Mouse (Mus musculus): ENCODE data around the gene Lmx1a. TPM values are rescaled to one million over a fixed set of nuclear protein-coding genes. Genes with fewer than 3 reads are reported as not detected.

Lmx1a gene
- polyA plus RNA-seq, 1 experiment, result not detected

GRCm38 (mm10) chr1:167692683-167693045 is 3.6 kb downstream of the Lmx1a start:
- TF ChIP-seq POLR2A (IDR thresholded peaks at IDR 0.05; ENCODE audit: borderline replicate concordance, low read depth, low read length), result no peak
- TF ChIP-seq CTCF (IDR thresholded peaks at IDR 0.05; ENCODE audit: low read depth, low read length), result no peak
- no peaks in the 10 kb centered on the region for H3K4me1 ChIP-seq (ENCODE audit: control insufficient read depth, insufficient read depth, low read length)

GRCm38 (mm10) chr1:167693499-167694240 is 4.6 kb downstream of the Lmx1a start:
- no peak for TF ChIP-seq CTCF (IDR thresholded peaks at IDR 0.05; ENCODE audit: low read depth, low read length)
- no peak for TF ChIP-seq POLR2A (IDR thresholded peaks at IDR 0.05; ENCODE audit: borderline replicate concordance, low read depth, low read length)
- H3K27ac ChIP-seq (ENCODE audit: insufficient read depth, low read depth, low read length), result no peak overlapping the region
- no peaks in the 10 kb centered on the region for H3K4me1 ChIP-seq (ENCODE audit: control insufficient read depth, insufficient read depth, low read length)
- H3K4me3 ChIP-seq (ENCODE audit: insufficient read depth, low read length), result no peak overlapping the region

More at GRCm38 (mm10) chr1:167692683-167693045, 3.6 kb downstream of the Lmx1a start:
- Histone ChIP-seq H3K27ac (ENCODE audit: insufficient read depth, low read depth, low read length) (no peak overlapping the region), H3K4me3 (ENCODE audit: insufficient read depth, low read length) (no peak overlapping the region)

GRCm38 (mm10) chr1:167694731-167695130 is 5.7 kb downstream of the Lmx1a start:
- TF ChIP-seq CTCF (IDR thresholded peaks at IDR 0.05; ENCODE audit: low read depth, low read length) (no peak), POLR2A (IDR thresholded peaks at IDR 0.05; ENCODE audit: borderline replicate concordance, low read depth, low read length) (no peak)

GRCm38 (mm10) chr1:167695910-167696459 is 6.9 kb downstream of the Lmx1a start:
- Histone ChIP-seq H3K4me3 (ENCODE audit: insufficient read depth, low read length) (no peak overlapping the region), H3K27ac (ENCODE audit: insufficient read depth, low read depth, low read length) (no peak overlapping the region), H3K4me1 (ENCODE audit: control insufficient read depth, insufficient read depth, low read length) (no peaks in the 10 kb centered on the region)
- no peak for TF ChIP-seq POLR2A (IDR thresholded peaks at IDR 0.05; ENCODE audit: borderline replicate concordance, low read depth, low read length)
- TF ChIP-seq CTCF (IDR thresholded peaks at IDR 0.05; ENCODE audit: low read depth, low read length), result no peak

More at GRCm38 (mm10) chr1:167694731-167695130, 5.7 kb downstream of the Lmx1a start:
- H3K4me3 ChIP-seq (ENCODE audit: insufficient read depth, low read length), result no peak overlapping the region
- no peaks in the 10 kb centered on the region for H3K4me1 ChIP-seq (ENCODE audit: control insufficient read depth, insufficient read depth, low read length)
- no peak overlapping the region for H3K27ac ChIP-seq (ENCODE audit: insufficient read depth, low read depth, low read length)

- Histone ChIP-seq H3K4me3 (ENCODE audit: insufficient read depth, low read length) (no peak overlapping the region), H3K27ac (ENCODE audit: insufficient read depth, low read depth, low read length) (no peak overlapping the region), H3K4me1 (ENCODE audit: control insufficient read depth, insufficient read depth, low read length) (no peaks in the 10 kb centered on the region)
- no peak for TF ChIP-seq CTCF (IDR thresholded peaks at IDR 0.05; ENCODE audit: low read depth, low read length)
- TF ChIP-seq POLR2A (IDR thresholded peaks at IDR 0.05; ENCODE audit: borderline replicate concordance, low read depth, low read length), result no peak
These were observed 10.7 kb downstream of the Lmx1a start for GRCm38 (mm10) chr1:167699706-167700105.

- Histone ChIP-seq H3K27ac (ENCODE audit: insufficient read depth, low read depth, low read length) (no peak overlapping the region), H3K4me1 (ENCODE audit: control insufficient read depth, insufficient read depth, low read length) (no peaks in the 10 kb centered on the region), H3K4me3 (ENCODE audit: insufficient read depth, low read length) (no peak overlapping the region)
- no peak for TF ChIP-seq POLR2A (IDR thresholded peaks at IDR 0.05; ENCODE audit: borderline replicate concordance, low read depth, low read length)
- no peak for TF ChIP-seq CTCF (IDR thresholded peaks at IDR 0.05; ENCODE audit: low read depth, low read length)
These were observed 11.2 kb downstream of the Lmx1a start for GRCm38 (mm10) chr1:167700221-167700620.

GRCm38 (mm10) chr1:167705527-167705926 is 16.5 kb downstream of the Lmx1a start:
- no peak overlapping the region for H3K4me3 ChIP-seq (ENCODE audit: insufficient read depth, low read length)
- no peak for TF ChIP-seq POLR2A (IDR thresholded peaks at IDR 0.05; ENCODE audit: borderline replicate concordance, low read depth, low read length)
- TF ChIP-seq CTCF (IDR thresholded peaks at IDR 0.05; ENCODE audit: low read depth, low read length), result no peak
- no peaks in the 10 kb centered on the region for H3K4me1 ChIP-seq (ENCODE audit: control insufficient read depth, insufficient read depth, low read length)
- H3K27ac ChIP-seq (ENCODE audit: insufficient read depth, low read depth, low read length), result no peak overlapping the region

- no peaks in the 10 kb centered on the region for H3K4me1 ChIP-seq (ENCODE audit: control insufficient read depth, insufficient read depth, low read length)
- no peak overlapping the region for H3K27ac ChIP-seq (ENCODE audit: insufficient read depth, low read depth, low read length)
- H3K4me3 ChIP-seq (ENCODE audit: insufficient read depth, low read length), result no peak overlapping the region
- no peak for TF ChIP-seq CTCF (IDR thresholded peaks at IDR 0.05; ENCODE audit: low read depth, low read length)
- TF ChIP-seq POLR2A (IDR thresholded peaks at IDR 0.05; ENCODE audit: borderline replicate concordance, low read depth, low read length), result no peak
These were observed 19.7 kb downstream of the Lmx1a start for GRCm38 (mm10) chr1:167708761-167709160.

GRCm38 (mm10) chr1:167715730-167716341 is 26.8 kb downstream of the Lmx1a start:
- Histone ChIP-seq H3K27ac (ENCODE audit: insufficient read depth, low read depth, low read length) (no peak overlapping the region), H3K4me1 (ENCODE audit: control insufficient read depth, insufficient read depth, low read length) (no peaks in the 10 kb centered on the region), H3K4me3 (ENCODE audit: insufficient read depth, low read length) (no peak overlapping the region)
- TF ChIP-seq POLR2A (IDR thresholded peaks at IDR 0.05; ENCODE audit: borderline replicate concordance, low read depth, low read length), result no peak
- no peak for TF ChIP-seq CTCF (IDR thresholded peaks at IDR 0.05; ENCODE audit: low read depth, low read length)

- H3K4me3 ChIP-seq (ENCODE audit: insufficient read depth, low read length), result no peak overlapping the region
- no peak overlapping the region for H3K27ac ChIP-seq (ENCODE audit: insufficient read depth, low read depth, low read length)
- TF ChIP-seq POLR2A (IDR thresholded peaks at IDR 0.05; ENCODE audit: borderline replicate concordance, low read depth, low read length), result no peak
- no peak for TF ChIP-seq CTCF (IDR thresholded peaks at IDR 0.05; ENCODE audit: low read depth, low read length)
- no peaks in the 10 kb centered on the region for H3K4me1 ChIP-seq (ENCODE audit: control insufficient read depth, insufficient read depth, low read length)
These were observed 45.4 kb downstream of the Lmx1a start for GRCm38 (mm10) chr1:167734471-167734870.

Data from bone marrow macrophage, adult 2 months (primary cell).